Mouse (Mus musculus): ENCODE data around the gene Artn. TPM values are rescaled to one million over a fixed set of nuclear protein-coding genes. Genes with fewer than 3 reads are reported as not detected.

The Artn gene
- under 1 TPM; 0.15 to 0.32 TPM for total RNA-seq (2021)
- long read RNA-seq, experiment 1, result 0 reads
- long read RNA-seq, experiment 2, result 0 reads

DNA sequence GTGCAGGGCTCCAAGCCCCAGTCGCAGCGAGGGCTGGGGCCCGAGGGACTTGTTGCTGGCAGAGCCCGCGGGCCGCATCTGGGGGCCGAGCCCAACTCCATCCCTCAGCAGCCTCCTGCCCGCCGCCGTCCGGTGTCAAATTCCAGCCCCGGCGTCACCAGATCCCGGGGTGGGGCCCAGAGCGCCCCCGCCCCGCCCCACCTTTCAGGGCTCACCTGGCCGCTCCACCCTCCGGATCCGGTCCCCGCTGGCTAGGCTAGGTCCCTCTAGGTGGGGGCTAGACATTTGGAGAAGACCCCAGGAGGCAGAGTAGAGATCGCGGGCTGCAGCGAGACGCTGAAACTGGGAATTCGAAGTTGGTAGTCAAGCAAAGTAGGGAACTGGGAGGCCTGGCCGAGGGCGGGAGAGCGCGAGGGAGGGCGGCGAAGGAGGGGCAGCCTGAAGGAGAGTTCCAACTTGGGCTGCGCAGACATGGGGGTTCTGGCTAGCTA, at the start of gene Artn:
TSS of gene Artn (minus strand) at position 373 of the 491 bp plus-strand sequence.
- intact Hi-C loops (cut with DNase I), result loop anchor here (2.0 to 5.0 kb wide), 2 partner anchors 97 to 153 kb away; partner anchors contain the start of gene Slc6a9
- no peak for DNase-seq

DNA sequence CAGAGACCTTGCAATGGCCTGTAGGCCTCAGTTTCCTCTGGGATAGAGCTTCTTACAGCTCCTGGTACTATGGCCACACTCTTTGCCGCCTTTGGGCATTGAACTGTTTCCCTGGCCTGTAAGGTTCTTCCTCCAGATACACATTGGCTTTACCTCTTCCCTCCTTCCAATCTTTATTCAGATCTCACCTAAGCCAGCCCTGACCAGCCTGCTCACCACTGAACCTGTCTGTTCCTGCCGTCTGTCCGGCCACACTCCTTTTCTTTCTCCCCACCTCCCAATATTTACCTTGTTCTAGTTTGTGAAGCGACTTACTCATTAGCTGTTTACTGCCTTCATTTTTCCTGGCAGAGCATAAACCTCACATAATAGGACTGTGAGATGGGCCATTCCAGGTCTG, 49.6 kb upstream of the Artn start:
- intact Hi-C loops (cut with DNase I), result no loop called here

GRCm38 (mm10) chr4:117978282-117978681, 48.7 kb upstream of the Artn start:
- DNase-seq, result no peak
- intact Hi-C loops (cut with DNase I), result no loop called here

More for the DNA sequence above, 49.6 kb upstream of the Artn start:
- DNase-seq, result no peak

- DNase-seq, result no peak
- intact Hi-C loops (cut with DNase I), result no loop called here
These were observed 48.3 kb upstream of the Artn start for GRCm38 (mm10) chr4:117977841-117978240.

DNA sequence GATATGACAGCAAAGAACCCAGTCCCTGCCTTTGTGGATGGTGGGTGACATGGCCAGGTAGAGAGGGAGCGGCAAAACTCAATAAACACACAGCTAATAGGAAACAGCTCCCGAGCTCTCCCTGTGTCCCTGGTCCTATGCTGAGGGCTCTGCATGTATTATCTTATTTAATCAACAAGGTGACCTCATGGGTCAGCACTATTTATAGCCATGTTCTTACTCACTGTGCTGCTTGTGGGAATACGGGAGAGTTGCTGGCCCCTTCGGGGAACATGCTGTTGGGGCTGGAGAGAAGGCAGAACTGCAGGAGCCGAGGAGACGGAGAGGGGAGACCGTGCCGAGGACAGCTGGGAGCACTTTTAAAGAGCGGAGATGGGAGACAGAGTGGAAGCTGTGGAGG, 47.8 kb upstream of the Artn start:
- DNase-seq, result no peak
- intact Hi-C loops (cut with DNase I), result no loop called here

DNA sequence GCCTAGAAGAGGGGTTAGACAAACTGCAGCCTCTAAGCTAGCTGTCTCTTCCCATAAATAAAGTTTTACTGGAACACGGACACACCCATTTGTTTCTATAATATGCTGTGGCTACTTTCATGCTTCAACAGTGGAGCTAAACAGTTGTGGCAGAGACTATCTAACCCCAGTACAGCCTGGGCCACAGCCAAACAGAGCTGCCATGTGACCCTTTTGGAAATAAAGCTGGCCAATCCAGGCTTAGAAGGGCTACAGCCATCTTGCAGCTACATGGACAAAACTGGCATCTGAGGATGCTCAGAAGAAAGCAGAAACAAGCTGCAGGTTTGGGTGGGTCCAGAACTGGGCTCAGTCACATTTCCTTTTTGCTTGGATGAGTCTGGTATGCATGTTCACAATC, 46.3 kb upstream of the Artn start:
- intact Hi-C loops (cut with DNase I), result no loop called here
- no peak for DNase-seq

DNA sequence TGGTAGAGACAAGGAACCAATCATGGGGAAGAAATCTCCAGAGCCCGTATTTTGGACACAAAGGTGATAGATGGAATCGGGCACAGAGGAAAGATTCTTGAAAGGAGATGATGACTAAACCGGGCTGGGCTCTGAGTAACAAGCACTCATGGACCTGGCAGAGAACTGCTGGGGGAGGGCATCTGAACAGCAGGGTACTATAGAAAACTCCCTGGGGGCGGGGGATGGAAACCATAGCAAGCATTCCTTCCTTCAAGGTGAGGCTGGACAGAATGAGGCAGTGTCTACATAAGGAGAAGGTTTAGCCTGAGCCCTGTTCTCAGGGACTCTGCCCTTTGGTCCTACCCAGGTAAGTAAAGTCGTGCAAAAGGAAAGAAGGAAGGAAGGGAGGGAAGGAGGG, 45.2 kb upstream of the Artn start:
- DNase-seq, result no peak
- intact Hi-C loops (cut with DNase I), result no loop called here

GRCm38 (mm10) chr4:117972999-117973398, 43.4 kb upstream of the Artn start:
- no peak for DNase-seq
- intact Hi-C loops (cut with DNase I), result no loop called here

- DNase-seq, result no peak
- intact Hi-C loops (cut with DNase I), result no loop called here
These were observed 34.9 kb upstream of the Artn start for GRCm38 (mm10) chr4:117964346-117965025.

GRCm38 (mm10) chr4:117957492-117957891, 27.9 kb upstream of the Artn start:
- intact Hi-C loops (cut with DNase I), result no loop called here
- no peak for DNase-seq

DNA sequence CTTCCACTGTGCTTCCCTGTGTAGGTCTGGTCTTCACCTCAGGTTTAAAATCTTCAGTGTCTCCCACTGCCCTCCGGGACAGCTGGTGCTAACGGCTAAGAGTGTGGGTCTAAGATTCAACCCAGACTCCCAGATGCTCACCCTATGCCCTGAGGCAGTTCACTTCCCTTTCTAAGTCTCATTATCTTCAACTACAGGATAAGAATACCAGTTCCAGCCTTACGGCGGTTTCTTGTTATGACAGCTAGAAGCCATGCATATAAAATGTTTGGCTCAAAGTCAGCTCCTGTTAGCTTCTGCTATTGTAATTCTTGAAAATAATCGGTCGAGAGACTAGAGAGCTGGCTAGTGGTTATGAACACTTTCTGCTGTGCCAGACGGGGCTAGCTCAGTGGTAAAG, 17.9 kb upstream of the Artn start:
- DNase-seq, result no peak
- intact Hi-C loops (cut with DNase I), result no loop called here

- DNase-seq, result no peak
- intact Hi-C loops (cut with DNase I), result no loop called here
These were observed 17.2 kb upstream of the Artn start for GRCm38 (mm10) chr4:117946639-117947305.

DNA sequence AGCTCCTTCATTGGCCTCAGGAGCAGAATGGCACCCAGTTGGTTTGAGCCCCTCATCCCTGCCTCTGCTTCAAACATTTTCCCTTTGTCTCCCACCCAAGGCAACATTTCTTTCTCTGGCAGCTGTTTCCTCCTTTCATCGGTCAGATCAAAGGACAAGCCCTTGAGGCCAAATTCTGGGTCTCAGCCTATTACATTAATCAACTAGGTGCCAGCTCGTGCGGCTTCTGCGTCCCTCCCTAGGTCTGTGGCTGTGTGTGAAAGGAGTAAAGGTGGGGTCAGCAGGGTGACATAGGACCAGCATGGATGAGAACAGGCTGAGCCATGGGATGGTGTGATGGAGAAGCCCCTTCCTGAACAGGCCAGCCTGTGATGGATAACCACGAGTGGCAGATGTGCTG, 13.8 kb upstream of the Artn start:
- no peak for DNase-seq
- intact Hi-C loops (cut with DNase I), result no loop called here

DNA sequence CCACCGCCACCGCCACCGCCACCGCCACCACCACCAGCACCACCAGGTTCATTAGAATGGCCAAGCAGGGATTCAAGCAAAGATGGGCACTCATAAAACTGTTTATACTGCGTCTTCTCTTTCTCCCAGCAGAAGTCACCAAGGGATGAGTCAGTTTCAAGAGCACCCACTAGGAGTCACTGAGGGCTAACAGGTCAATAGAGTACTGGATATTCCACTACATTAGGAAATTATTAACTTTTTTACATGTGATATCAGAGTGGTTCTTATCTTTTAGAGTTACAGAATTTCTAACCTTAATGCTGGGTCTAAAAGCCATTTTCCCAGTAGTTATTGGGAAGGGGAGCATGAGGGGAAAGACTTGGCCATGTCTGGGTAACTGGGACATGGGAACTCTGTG, 7.4 kb upstream of the Artn start:
- intact Hi-C loops (cut with DNase I), result no loop called here
- no peak for DNase-seq

- intact Hi-C loops (cut with DNase I), result loop anchor here (5.0 kb wide), 2 partner anchors 48 to 358 kb away; partner anchors contain the start of gene Ptprf
- DNase-seq, result no peak
These were observed 4.5 kb upstream of the Artn start for GRCm38 (mm10) chr4:117934081-117934480.

- intact Hi-C loops (cut with DNase I), result loop anchor here (5.0 kb wide), 2 partner anchors 49 to 359 kb away; partner anchors contain the start of gene Ptprf
- no peak for DNase-seq
These were observed 3.7 kb upstream of the Artn start for GRCm38 (mm10) chr4:117933248-117933647.

DNA sequence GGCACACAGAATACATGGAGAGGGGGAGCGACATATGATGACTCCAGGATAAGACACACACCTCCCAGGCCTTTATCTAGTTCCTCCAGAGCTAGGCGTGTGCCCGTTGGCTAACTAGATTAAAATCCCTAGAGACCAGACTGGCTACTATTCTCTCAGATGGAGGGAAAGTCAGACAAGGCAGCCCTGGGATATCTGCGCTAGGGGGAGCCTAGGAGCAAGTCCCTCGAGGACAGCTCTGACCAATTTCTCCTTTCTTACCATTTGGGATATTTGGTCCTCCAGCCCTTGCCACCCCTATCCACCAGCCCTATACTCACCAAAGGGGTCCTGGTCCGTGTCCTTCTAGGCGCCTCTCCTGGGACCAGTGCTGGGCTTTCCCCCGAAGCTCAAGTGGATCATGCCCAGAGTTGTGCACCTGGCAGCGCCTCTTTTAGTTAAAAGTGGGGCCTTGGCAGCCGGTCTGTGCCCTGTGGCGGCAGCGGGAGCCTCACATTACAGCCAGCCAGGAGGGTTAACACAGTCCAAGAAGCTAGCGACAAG, 793 bp downstream of the Artn start:
- intact Hi-C loops (cut with DNase I), result loop anchor here (2.0 to 5.0 kb wide), 2 partner anchors 96 to 154 kb away; partner anchors contain the start of gene Slc6a9
- peak in 1 of 2 experiments; percentile 36 for DNase-seq

DNA sequence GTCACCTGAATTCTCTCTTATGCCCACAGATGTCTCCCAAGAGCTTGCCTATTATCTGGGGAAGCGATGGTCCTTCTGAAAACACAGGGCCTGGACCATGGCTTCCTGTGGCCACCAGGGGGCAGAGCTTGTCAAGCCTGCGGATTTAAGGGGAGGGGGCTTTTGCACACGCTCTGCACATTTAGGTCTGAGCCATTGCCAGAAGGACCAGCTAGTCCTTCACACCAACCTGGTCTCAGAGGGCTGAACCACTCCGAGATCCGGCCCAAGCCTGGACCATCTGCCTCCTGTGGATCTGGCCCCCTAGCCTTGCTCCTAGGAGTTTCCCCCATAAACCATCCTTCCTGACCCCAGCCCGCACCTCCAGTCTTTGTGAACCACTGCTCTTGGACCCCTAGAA, 1.3 kb downstream of the Artn start:
- DNase-seq, result no peak

GRCm38 (mm10) chr4:117926545-117927482, 2.7 kb downstream of the Artn start:
- intact Hi-C loops (cut with DNase I), result loop anchor here (5.0 kb wide), 1 partner anchor 95 kb away; the partner anchor contains the start of gene Slc6a9
- no peak for DNase-seq

More for the DNA sequence above, 1.3 kb downstream of the Artn start:
- intact Hi-C loops (cut with DNase I), result loop anchor here (2.0 to 5.0 kb wide), 2 partner anchors 96 to 155 kb away; partner anchors contain the start of gene Slc6a9

- intact Hi-C loops (cut with DNase I), result loop anchor here (5.0 kb wide), 1 partner anchor 93 kb away; the partner anchor contains the start of gene Slc6a9
- DNase-seq, result no peak
These were observed 4.6 kb downstream of the Artn start for GRCm38 (mm10) chr4:117924916-117925315.

Measured in gastrocnemius, postnatal 36 days (tissue).